Mouse (Mus musculus) gastrocnemius, postnatal 14 days (tissue): ENCODE data around the gene Gm28891. TPM values are rescaled to one million over a fixed set of nuclear protein-coding genes. Genes with fewer than 3 reads are reported as not detected.
"Not testable (repeated sequence)": the region's sequence is repeated elsewhere in the genome, so short reads cannot be mapped to it uniquely, and the experiment has no call there.

ENCODE experiments used
- DNase-seq: peaks from one replicate; pipeline ENCODE4 v3.0.0; 2021; ENCODE audit warnings: mixed read lengths
- intact Hi-C: fragments of 180-260 bp; cut with DNase I; formaldehyde crosslinking; loops from one replicate; pipeline ENCODE4 v1.15.1; 2025; ENCODE audit warnings: low total_unique reads
- long read RNA-seq, 2 experiments: library from polyadenylated mRNA; stranded (forward); transcript quantifications; one replicate each; pipeline ENCODE4 v2.0.0; 2021
- total RNA-seq, 2 experiments: library from RNA; stranded (reverse); gene quantifications; 2 replicates each; pipeline ENCODE4 v1.2.3; 2021

Gene Gm28891
- total RNA-seq: not detected
- long read RNA-seq, experiment 1: 0 reads
- long read RNA-seq, experiment 2: 0 reads

DNA sequence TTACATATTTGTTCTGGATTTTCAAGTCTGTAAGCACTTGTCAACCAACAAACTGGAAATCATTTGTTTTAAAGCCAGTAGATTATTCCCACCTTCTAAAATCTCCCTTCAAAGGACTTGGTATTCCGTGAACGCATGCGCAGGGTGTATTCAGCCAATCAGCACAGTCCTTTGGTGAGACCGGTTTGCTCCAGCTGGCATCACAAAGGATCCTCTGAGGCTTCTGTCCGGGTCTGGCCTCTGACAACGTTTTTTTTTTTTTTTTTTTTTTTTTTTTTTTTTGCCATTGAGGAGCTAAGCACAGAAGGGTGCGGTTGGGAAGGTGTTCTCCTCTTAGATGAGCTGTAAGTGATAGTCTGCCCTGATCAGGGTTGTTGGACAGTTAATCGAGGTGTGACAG, at the start of gene Gm28891:
TSS of gene Gm28891 (plus strand) at position 301 of the 400 bp plus-strand sequence.
- DNase-seq, intact Hi-C loops: not testable (repeated sequence)
